Mouse (Mus musculus): Measurements from ENCODE around the gene Dcbld1. TPM values are rescaled to one million over a fixed set of nuclear protein-coding genes. Genes with fewer than 3 reads are reported as not detected.

The Dcbld1 gene
- total and polyA plus RNA-seq, 3 experiments: 2.7 to 4.9 (median 4.2) TPM

GRCm38 (mm10) chr10:52368376-52368775 lies 135.0 kb downstream of the Dcbld1 start:
- Histone ChIP-seq H3K9ac (ENCODE audit: low read depth, low read length) (no peak overlapping the region), H3K4me1 (ENCODE audit: control insufficient read depth, insufficient read depth, low read length) (peaks cover 2% of the 10 kb centered on the region), H3K36me3 (ENCODE audit: control insufficient read depth, insufficient read depth, low read length) (no peaks in the 10 kb centered on the region; the same call in 1 of the 2 replicates), H3K27ac (no peak overlapping the region), H3K79me2 (replicated peaks; ENCODE audit: control insufficient read depth, insufficient read depth, low read length) (peaks cover 3% of the 10 kb centered on the region), H3K27me3 (ENCODE audit: control insufficient read depth, insufficient read depth, low read length) (no peaks in the 10 kb centered on the region), H3K4me3 (no peak overlapping the region)
- no peak for TF ChIP-seq CTCF (IDR thresholded peaks at IDR 0.05)
- TF ChIP-seq POLR2A (IDR thresholded peaks at IDR 0.05; ENCODE audit: insufficient read depth, low read depth, low read length): no peak
- TF ChIP-seq EP300 (IDR thresholded peaks at IDR 0.05; ENCODE audit: insufficient read depth, low read depth, low read length): no peak
- intact Hi-C loops (cut with DNase I): no loop called here
- WGBS: 44% methylated on average over 4 of the region's 4 CpGs
- DNase-seq: no peak

Other genes with a start within 250 kb of the Dcbld1 start
- gene Vgll2, start 211.1 kb upstream of the Dcbld1 start, total RNA-seq (2021): under 1 TPM; 0.39 to 0.41 TPM
- gene Vgll2, start 211.1 kb upstream of the Dcbld1 start, polyA plus RNA-seq (2012; rRNA removed): 0.10 and 0.18 TPM in 2 replicates
- under 1 TPM in 1 of 2 experiments, not detected in 1; 0.02 TPM for gene Ros1, start 38.4 kb upstream of the Dcbld1 start, total RNA-seq (2021)
- not detected in 2 replicates for gene Ros1, start 38.4 kb upstream of the Dcbld1 start, polyA plus RNA-seq (2012; rRNA removed)
- not detected for gene Gm26741, start 125.1 kb downstream of the Dcbld1 start, total RNA-seq (2021)
- gene Gm26741, start 125.1 kb downstream of the Dcbld1 start, polyA plus RNA-seq (2012; rRNA removed): not detected in 2 replicates
- gene Gopc, start 148.5 kb downstream of the Dcbld1 start, total RNA-seq (2021): 10 to 100 TPM; 11.9 to 12.0 TPM
- 4.2 and 7.6 TPM in 2 replicates for gene Gopc, start 148.5 kb downstream of the Dcbld1 start, polyA plus RNA-seq (2012; rRNA removed)
- gene Nepn, start 155.4 kb downstream of the Dcbld1 start, total RNA-seq (2021): under 1 TPM; 0.59 to 0.63 TPM
- gene Nepn, start 155.4 kb downstream of the Dcbld1 start, polyA plus RNA-seq (2012; rRNA removed): 1.2 and 2.1 TPM in 2 replicates
- 10 to 100 TPM; 33.4 to 36.8 TPM for gene Nus1, start 183.9 kb downstream of the Dcbld1 start, total RNA-seq (2021)
- 8.0 and 13.9 TPM in 2 replicates for gene Nus1, start 183.9 kb downstream of the Dcbld1 start, polyA plus RNA-seq (2012; rRNA removed)

All from heart, adult 2 months (tissue).